Mouse (Mus musculus) MEL (cell line): ENCODE results near the gene Tiprl. TPM values are rescaled to one million over a fixed set of nuclear protein-coding genes. Genes with fewer than 3 reads are reported as not detected.

Source experiments
- DNase-seq: peaks from one replicate; pipeline ENCODE4 v3.0.0; 2011; ENCODE audit warnings: low read depth, low spot score
- H3K27ac ChIP-seq: 2 replicates; pipeline ENCODE4 v1.5.1; 2012; ENCODE audit warnings: low read depth, mild to moderate bottlenecking, control low read depth, low read length, moderate library complexity; ENCODE audit not compliant: control insufficient read depth
- H3K27me3 ChIP-seq, 2 experiments: fragments of 150-350 bp in 1 of 2; sonication (generic) in 1 of 2; 2 replicates each; pipeline ENCODE4 v1.6.1; 2012; ENCODE audit warnings: low read length in 2 of 2, mild to moderate bottlenecking in 2 of 2, improper control_type of control experiment in 1 of 2, moderate library complexity in 1 of 2; ENCODE audit not compliant: insufficient read depth in 2 of 2, control insufficient read depth in 1 of 2
- H3K36me3 ChIP-seq, 2 experiments: 2 replicates each; pipeline ENCODE4 v1.6.1; 2012 to 2014; ENCODE audit warnings: low read length in 2 of 2, improper control_type of control experiment in 1 of 2, inconsistent platforms in 1 of 2, mild to moderate bottlenecking in 1 of 2; ENCODE audit not compliant: insufficient read depth in 2 of 2, control insufficient read depth in 1 of 2
- H3K4me1 ChIP-seq, 2 experiments: fragments of 150-350 bp in 1 of 2; sonication (generic) in 1 of 2; 2 replicates each; pipeline ENCODE4 v1.6.1; 2012; ENCODE audit warnings: low read length in 2 of 2, improper control_type of control experiment in 1 of 2, mild to moderate bottlenecking in 1 of 2; ENCODE audit not compliant: insufficient read depth in 2 of 2, control insufficient read depth in 1 of 2
- H3K4me3 ChIP-seq, 2 experiments: fragments of 150-350 bp in 1 of 2; sonication (generic) in 1 of 2; 2 replicates each; pipeline ENCODE4 v1.5.1; 2012; ENCODE audit warnings: low read depth in 2 of 2, low read length in 2 of 2, mild to moderate bottlenecking in 2 of 2, moderate library complexity in 2 of 2, control low read depth in 1 of 2, improper control_type of control experiment in 1 of 2; ENCODE audit not compliant: control insufficient read depth in 1 of 2, insufficient read depth in 1 of 2
- H3K79me2 ChIP-seq: 2 replicates; pipeline ENCODE4 v1.6.1; 2012; ENCODE audit warnings: mild to moderate bottlenecking, low read length, moderate library complexity; ENCODE audit not compliant: control insufficient read depth, poor library complexity, insufficient read depth
- H3K9ac ChIP-seq: 2 replicates; pipeline ENCODE4 v1.6.1; 2012; ENCODE audit warnings: low read depth, mild to moderate bottlenecking, control low read depth, low read length, moderate library complexity; ENCODE audit not compliant: control insufficient read depth, poor library complexity, severe bottlenecking
- H3K9me3 ChIP-seq: fragments of 150-350 bp; sonication (generic); replicated peaks from 2 replicates; pipeline ENCODE4 v1.6.1; 2012; ENCODE audit warnings: mild to moderate bottlenecking, low read length, improper control_type of control experiment, moderate library complexity; ENCODE audit not compliant: insufficient read depth
- CHD1 ChIP-seq: IDR thresholded peaks from 2 replicates; pipeline ENCODE4 v1.6.1; 2012; ENCODE audit warnings: low read depth, mild to moderate bottlenecking, inconsistent platforms, low read length, improper control_type of control experiment
- E2F4 ChIP-seq: IDR thresholded peaks from 2 replicates; pipeline ENCODE4 v1.6.1; 2011; ENCODE audit warnings: low read depth, low read length, improper control_type of control experiment, borderline replicate concordance
- ETS1 ChIP-seq: IDR thresholded peaks from 2 replicates; pipeline ENCODE4 v1.6.1; 2012; ENCODE audit warnings: low read depth, mild to moderate bottlenecking, inconsistent platforms, low read length, improper control_type of control experiment, moderate library complexity
- GABPA ChIP-seq: IDR thresholded peaks from 2 replicates; pipeline ENCODE4 v1.6.1; 2012; ENCODE audit warnings: low read depth, mild to moderate bottlenecking, inconsistent platforms, low read length, improper control_type of control experiment, moderate library complexity
- GATA1 ChIP-seq: IDR thresholded peaks from 2 replicates; pipeline ENCODE4 v1.6.1; 2011; ENCODE audit warnings: low read depth, low read length, improper control_type of control experiment
- MYC ChIP-seq: IDR thresholded peaks from 2 replicates; pipeline ENCODE4 v1.6.1; 2011; ENCODE audit warnings: low read depth, mild to moderate bottlenecking, low read length, improper control_type of control experiment, moderate library complexity
- NELFE ChIP-seq: IDR thresholded peaks from 2 replicates; pipeline ENCODE4 v1.6.1; 2011; ENCODE audit warnings: low read depth, low read length, improper control_type of control experiment
- NRF1 ChIP-seq: IDR thresholded peaks from 2 replicates; pipeline ENCODE4 v1.6.1; 2014; ENCODE audit warnings: low read depth, mild to moderate bottlenecking, inconsistent platforms, low read length, improper control_type of control experiment, moderate library complexity; ENCODE audit not compliant: poor library complexity, insufficient read depth, severe bottlenecking
- POLR2A ChIP-seq, 2 experiments: IDR thresholded peaks; 2 replicates each; pipeline ENCODE4 v1.6.1; 2011 to 2012; ENCODE audit warnings: low read length in 2 of 2, mild to moderate bottlenecking in 2 of 2, control low read depth in 1 of 2, improper control_type of control experiment in 1 of 2, low read depth in 1 of 2, moderate library complexity in 1 of 2; ENCODE audit not compliant: control insufficient read depth in 1 of 2, insufficient read depth in 1 of 2, poor library complexity in 1 of 2
- POLR2AphosphoS2 ChIP-seq: IDR thresholded peaks from 2 replicates; pipeline ENCODE4 v1.6.1; 2011; ENCODE audit warnings: low read length, improper control_type of control experiment
- POLR2AphosphoS5 ChIP-seq: IDR thresholded peaks from 2 replicates; pipeline ENCODE4 v1.6.1; 2012; ENCODE audit warnings: low read depth, borderline replicate concordance, mild to moderate bottlenecking, inconsistent platforms, low read length, moderate library complexity, mixed read lengths
- RCOR1 ChIP-seq: IDR thresholded peaks from 2 replicates; pipeline ENCODE4 v1.6.1; 2012; ENCODE audit warnings: low read depth, mild to moderate bottlenecking, inconsistent platforms, low read length, improper control_type of control experiment
- SMC3 ChIP-seq: IDR thresholded peaks from 2 replicates; pipeline ENCODE4 v1.6.1; 2011; ENCODE audit warnings: low read depth, low read length, improper control_type of control experiment
- TAL1 ChIP-seq: IDR thresholded peaks from 2 replicates; pipeline ENCODE4 v1.6.1; 2012; ENCODE audit warnings: mild to moderate bottlenecking, inconsistent platforms, low read length, moderate library complexity, mixed read lengths
- TBP ChIP-seq: IDR thresholded peaks from 2 replicates; pipeline ENCODE4 v1.8.0; 2011; ENCODE audit warnings: low read depth, low read length, improper control_type of control experiment
- TCF12 ChIP-seq: IDR thresholded peaks from 2 replicates; pipeline ENCODE4 v1.6.1; 2014; ENCODE audit warnings: low read depth, mild to moderate bottlenecking, inconsistent platforms, low read length, improper control_type of control experiment, moderate library complexity
- UBTF ChIP-seq: IDR thresholded peaks from 2 replicates; pipeline ENCODE4 v1.6.1; 2012; ENCODE audit warnings: low read depth, mild to moderate bottlenecking, inconsistent platforms, low read length, improper control_type of control experiment, moderate library complexity, borderline replicate concordance; ENCODE audit not compliant: insufficient read depth
- USF2 ChIP-seq, 2 experiments: IDR thresholded peaks; 2 replicates each; pipeline ENCODE4 v1.6.1; 2011 to 2012; ENCODE audit warnings: improper control_type of control experiment in 2 of 2, low read length in 2 of 2, borderline replicate concordance in 1 of 2, inconsistent platforms in 1 of 2, low read depth in 1 of 2, mild to moderate bottlenecking in 1 of 2; ENCODE audit not compliant: insufficient read depth in 1 of 2
- ZMIZ1 ChIP-seq: IDR thresholded peaks from 2 replicates; pipeline ENCODE4 v1.6.1; 2012; ENCODE audit warnings: low read depth, mild to moderate bottlenecking, inconsistent platforms, low read length, improper control_type of control experiment, moderate library complexity
- polyA plus RNA-seq, 2 experiments: library from polyadenylated mRNA; stranded (reverse) in 1 of 2; unstranded in 1 of 2; fragments of >175 nt in 1 of 2; fragments of >200 nt in 1 of 2; gene quantifications; 2 replicates each; pipeline versions ENCODE4 v1.2.1 to v1.2.4; 2012; ENCODE audit warnings: low replicate concordance in 2 of 2, low read depth in 1 of 2; ENCODE audit not compliant: insufficient read length in 2 of 2, insufficient read depth in 1 of 2, missing spikeins in 1 of 2
- total RNA-seq: library from RNA; depleted of rRNA; stranded (reverse); fragments of 300-350 nt; gene quantifications from 2 replicates; pipeline ENCODE4 v1.2.3, GENCODE M21; 2012

Tiprl gene
- total and polyA plus RNA-seq, 3 experiments = 50.6 to 293 (median 51.4) TPM

DNA sequence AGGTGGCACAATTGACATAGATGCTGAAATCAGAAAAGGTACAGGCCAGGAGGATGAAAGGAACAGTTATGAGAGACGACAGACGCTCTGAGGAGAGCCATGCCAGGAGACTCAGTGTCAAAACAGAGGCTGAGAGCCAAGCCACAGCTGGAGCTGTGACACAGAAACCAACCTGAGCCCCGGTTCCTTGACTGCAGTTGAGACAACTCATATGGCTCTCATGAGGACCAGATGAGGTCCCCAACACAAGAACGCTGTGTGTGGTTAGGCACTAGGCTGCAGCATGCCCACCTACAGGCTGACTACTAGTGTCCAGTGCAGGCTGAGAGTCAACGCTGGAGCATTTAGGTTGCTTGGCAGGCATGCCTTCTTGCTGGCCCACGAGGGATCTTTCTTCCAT, 58.7 kb downstream of the Tiprl start:
- no peaks in the 10 kb centered on the region for H3K27me3 ChIP-seq
- H3K4me3 ChIP-seq = no peak overlapping the region
- DNase-seq = no peak
- no peaks in the 10 kb centered on the region for H3K9me3 ChIP-seq
- no peak for TF ChIP-seq USF2 (IDR thresholded peaks at IDR 0.05; ENCODE audit: borderline replicate concordance in 1 of 2, insufficient read depth in 1 of 2, low read depth in 1 of 2, low read length in 2 of 2)
- TF ChIP-seq CHD1 = no peak
- TF ChIP-seq ZMIZ1 = no peak
- TF ChIP-seq POLR2AphosphoS5 = no peak
- no peak for TF ChIP-seq GABPA
- TF ChIP-seq MYC = no peak
- no peak for TF ChIP-seq TCF12
- no peak for TF ChIP-seq RCOR1
- no peak for TF ChIP-seq UBTF
- no peak for TF ChIP-seq POLR2A (IDR thresholded peaks at IDR 0.05; ENCODE audit: control insufficient read depth in 1 of 2, insufficient read depth in 1 of 2, low read depth in 1 of 2, low read length in 2 of 2, poor library complexity in 1 of 2)
- TF ChIP-seq NRF1 = no peak
- no peak for TF ChIP-seq ETS1
- no peak for TF ChIP-seq POLR2AphosphoS2
- no peaks in the 10 kb centered on the region for H3K36me3 ChIP-seq
- H3K9ac ChIP-seq = no peak overlapping the region
- no peaks in the 10 kb centered on the region for H3K4me1 ChIP-seq
- no peak overlapping the region for H3K27ac ChIP-seq
- H3K79me2 ChIP-seq = no peaks in the 10 kb centered on the region

- Histone ChIP-seq H3K4me3 (no peak overlapping the region), H3K9ac (no peak overlapping the region), H3K79me2 (no peaks in the 10 kb centered on the region), H3K27ac (no peak overlapping the region), H3K4me1 (no peaks in the 10 kb centered on the region), H3K27me3 (peaks cover 2 to 3% of the 10 kb centered on the region in 2 experiments; a peak in 2 of 4 replicates), H3K36me3 (no peaks in the 10 kb centered on the region), H3K9me3 (no peaks in the 10 kb centered on the region)
- no peak for DNase-seq
- TF ChIP-seq CHD1 (no peak), MYC (no peak), UBTF (no peak), TBP (no peak), ETS1 (no peak), GABPA (no peak), NELFE (no peak), E2F4 (no peak), SMC3 (no peak), GATA1 (no peak), USF2 (IDR thresholded peaks at IDR 0.05; ENCODE audit: borderline replicate concordance in 1 of 2, insufficient read depth in 1 of 2, low read depth in 1 of 2, low read length in 2 of 2) (no peak), TAL1 (no peak)
Observed at GRCm38 (mm10) chr1:165174059-165174616, 62.7 kb downstream of the Tiprl start.
